Mouse (Mus musculus) CH12.LX (cell line): ENCODE measurements at regions not wholly inside any gene's neighbourhood (a gene's known extent, or its start where the extent isn't known, plus 50 kb on each side); places are given as distances from the start of the nearest gene placed in this dataset.

Experiments
- DNase-seq: peaks from one replicate; pipeline ENCODE4 v3.0.0-alpha.2; 2013; ENCODE audit errors: extremely low read depth
- H3K27ac ChIP-seq: 2 replicates; pipeline ENCODE4 v1.5.1; 2012; ENCODE audit warnings: low read depth, mild to moderate bottlenecking, control low read depth, moderate library complexity; ENCODE audit not compliant: insufficient read depth
- H3K27me3 ChIP-seq: replicated peaks from 2 replicates; pipeline ENCODE3; 2012; ENCODE audit warnings: inconsistent platforms
- H3K36me3 ChIP-seq, 2 experiments: replicated peaks in 1 of 2; 2 replicates each; pipeline versions ENCODE3 to v1.6.1; 2012; ENCODE audit warnings: inconsistent platforms in 1 of 2, low read length in 1 of 2, mild to moderate bottlenecking in 1 of 2, mixed read lengths in 1 of 2, moderate library complexity in 1 of 2; ENCODE audit not compliant: control insufficient read depth in 1 of 2, insufficient read depth in 1 of 2
- H3K4me1 ChIP-seq, 2 experiments: 2 replicates each; pipeline ENCODE4 v1.6.1; 2012; ENCODE audit warnings: inconsistent platforms in 1 of 2, moderate library complexity in 1 of 2; ENCODE audit not compliant: insufficient read depth in 2 of 2, control insufficient read depth in 1 of 2
- H3K4me2 ChIP-seq: 2 replicates; pipeline ENCODE4 v1.6.1; 2012; ENCODE audit warnings: low read depth, mild to moderate bottlenecking, control low read depth; ENCODE audit not compliant: poor library complexity, insufficient read depth, severe bottlenecking
- H3K4me3 ChIP-seq, 3 experiments: fragments of 150-350 bp in 1 of 3; sonication (generic) in 1 of 3; replicated peaks in 1 of 3; 2 replicates each; pipeline versions ENCODE3 to v1.5.1; 2011 to 2012; ENCODE audit warnings: low read depth in 2 of 3, low read length in 2 of 3, mild to moderate bottlenecking in 2 of 3, moderate library complexity in 2 of 3, control low read depth in 1 of 3, improper control_type of control experiment in 1 of 3, inconsistent platforms in 1 of 3, mixed read lengths in 1 of 3; ENCODE audit not compliant: poor library complexity in 1 of 3
- H3K79me2 ChIP-seq: replicated peaks from 2 replicates; pipeline ENCODE4 v1.6.1; 2012; ENCODE audit warnings: mild to moderate bottlenecking, moderate library complexity; ENCODE audit not compliant: control insufficient read depth, poor library complexity, insufficient read depth, severe bottlenecking; ENCODE audit errors: extremely low read depth
- H3K9ac ChIP-seq: 2 replicates; pipeline ENCODE4 v1.6.1; 2012; ENCODE audit warnings: low read depth, mild to moderate bottlenecking, control low read depth, moderate library complexity; ENCODE audit not compliant: insufficient read depth
- H3K9me3 ChIP-seq: replicated peaks from 2 replicates; pipeline ENCODE3; 2012; ENCODE audit warnings: low read length, inconsistent platforms, mixed read lengths
- CHD1 ChIP-seq: IDR thresholded peaks from 2 replicates; pipeline ENCODE4 v1.6.1; 2012; ENCODE audit warnings: low read depth, low read length, improper control_type of control experiment, inconsistent platforms
- CHD2 ChIP-seq: IDR thresholded peaks from 2 replicates; pipeline ENCODE4 v1.6.1; 2011; ENCODE audit warnings: low read length, improper control_type of control experiment
- CTCF ChIP-seq, 2 experiments: IDR thresholded peaks in 1 of 2; conservative IDR thresholded peaks in 1 of 2; 2 replicates each; pipeline ENCODE4 v1.5.1; 2011 to 2012; ENCODE audit warnings: low read depth in 2 of 2, low read length in 2 of 2, improper control_type of control experiment in 1 of 2, inconsistent platforms in 1 of 2, mild to moderate bottlenecking in 1 of 2, moderate library complexity in 1 of 2
- E2F4 ChIP-seq: IDR thresholded peaks from 2 replicates; pipeline ENCODE4 v1.6.1; 2011; ENCODE audit warnings: low read depth, low read length, improper control_type of control experiment; ENCODE audit not compliant: insufficient replicate concordance
- ELF1 ChIP-seq: IDR thresholded peaks from 2 replicates; pipeline ENCODE4 v1.6.1; 2014; ENCODE audit warnings: low read depth, mild to moderate bottlenecking, inconsistent platforms, low read length, improper control_type of control experiment
- HCFC1 ChIP-seq: IDR thresholded peaks from 2 replicates; pipeline ENCODE4 v1.6.1; 2012; ENCODE audit warnings: low read depth, mild to moderate bottlenecking, inconsistent platforms, low read length, improper control_type of control experiment
- IRF4 ChIP-seq: IDR thresholded peaks from 2 replicates; pipeline ENCODE4 v1.6.1; 2014; ENCODE audit warnings: low read depth, mild to moderate bottlenecking, inconsistent platforms, low read length, improper control_type of control experiment
- JUN ChIP-seq: IDR thresholded peaks from 2 replicates; pipeline ENCODE4 v1.6.1; 2011; ENCODE audit warnings: low read depth, mild to moderate bottlenecking, low read length, improper control_type of control experiment, moderate library complexity; ENCODE audit not compliant: insufficient read depth
- JUND ChIP-seq: conservative IDR thresholded peaks from 2 replicates; pipeline ENCODE4 v1.6.1; 2011; ENCODE audit warnings: low read depth, low read length, improper control_type of control experiment
- MAFK ChIP-seq: IDR thresholded peaks from 2 replicates; pipeline ENCODE4 v1.6.1; 2011; ENCODE audit warnings: low read length, improper control_type of control experiment; ENCODE audit not compliant: insufficient replicate concordance
- MAZ ChIP-seq: IDR thresholded peaks from 2 replicates; pipeline ENCODE4 v1.6.1; 2012; ENCODE audit warnings: low read depth, mild to moderate bottlenecking, inconsistent platforms, low read length, improper control_type of control experiment, moderate library complexity
- MEF2A ChIP-seq: IDR thresholded peaks from 2 replicates; pipeline ENCODE4 v1.6.1; 2014; ENCODE audit warnings: low read depth, mild to moderate bottlenecking, inconsistent platforms, low read length, improper control_type of control experiment, borderline replicate concordance
- NELFE ChIP-seq: IDR thresholded peaks from 2 replicates; pipeline ENCODE4 v1.6.1; 2011; ENCODE audit warnings: low read depth, low read length, improper control_type of control experiment
- NRF1 ChIP-seq: IDR thresholded peaks from 2 replicates; pipeline ENCODE4 v1.6.1; 2014; ENCODE audit warnings: low read depth, mild to moderate bottlenecking, inconsistent platforms, low read length, improper control_type of control experiment, moderate library complexity
- PAX5 ChIP-seq: IDR thresholded peaks from 2 replicates; pipeline ENCODE4 v1.6.1; 2012; ENCODE audit warnings: low read length, inconsistent platforms, mixed read lengths
- POLR2A ChIP-seq: IDR thresholded peaks from 2 replicates; pipeline ENCODE4 v1.6.1; 2011; ENCODE audit warnings: low read depth, mild to moderate bottlenecking, improper control_type of control experiment, low read length
- POLR2AphosphoS2 ChIP-seq: IDR thresholded peaks from 2 replicates; pipeline ENCODE4 v1.6.1; 2011; ENCODE audit warnings: low read depth, low read length, improper control_type of control experiment
- RAD21 ChIP-seq: IDR thresholded peaks from 2 replicates; pipeline ENCODE4 v1.6.1; 2011; ENCODE audit warnings: low read depth, mild to moderate bottlenecking, low read length, improper control_type of control experiment, moderate library complexity
- TBP ChIP-seq: conservative IDR thresholded peaks from 2 replicates; pipeline ENCODE4 v1.6.1; 2011; ENCODE audit warnings: low read depth, low read length, improper control_type of control experiment
- TCF12 ChIP-seq: IDR thresholded peaks from 2 replicates; pipeline ENCODE4 v1.6.1; 2014; ENCODE audit warnings: low read depth, mild to moderate bottlenecking, inconsistent platforms, low read length, improper control_type of control experiment
- UBTF ChIP-seq: IDR thresholded peaks from 2 replicates; pipeline ENCODE4 v1.6.1; 2012; ENCODE audit warnings: low read depth, mild to moderate bottlenecking, inconsistent platforms, low read length, improper control_type of control experiment, moderate library complexity
- USF1 ChIP-seq: IDR thresholded peaks from 2 replicates; pipeline ENCODE4 v1.6.1; 2014; ENCODE audit warnings: low read depth, mild to moderate bottlenecking, inconsistent platforms, low read length, improper control_type of control experiment
- USF2 ChIP-seq: conservative IDR thresholded peaks from 2 replicates; pipeline ENCODE4 v1.6.1; 2011; ENCODE audit warnings: low read depth, low read length, improper control_type of control experiment
- ZKSCAN1 ChIP-seq: IDR thresholded peaks from 2 replicates; pipeline ENCODE4 v1.6.1; 2012; ENCODE audit warnings: low read depth, inconsistent platforms, low read length, improper control_type of control experiment, borderline replicate concordance
- ZMIZ1 ChIP-seq: IDR thresholded peaks from 2 replicates; pipeline ENCODE4 v1.6.1; 2012; ENCODE audit warnings: low read depth, mild to moderate bottlenecking, inconsistent platforms, low read length, improper control_type of control experiment
- dilution Hi-C: fragments of 300-500 bp; cut with MboI; formaldehyde crosslinking; loops from 2 replicates; pipeline ENCODE4 v1.14.3; 2020; ENCODE audit warnings: low sequenced_read_pairs; ENCODE audit not compliant: extremely low pct_unique_long_range_greater_than_20kb, extremely low pct_ligation_motif_present
- in situ Hi-C: fragments of 300-500 bp; cut with MboI; formaldehyde crosslinking; loops from 3 replicates; pipeline ENCODE4 v1.14.3; 2019; ENCODE audit warnings: low sequenced_read_pairs, low pct_ligation_motif_present, low pct_unique_long_range_greater_than_20kb, mixed read lengths

DNA sequence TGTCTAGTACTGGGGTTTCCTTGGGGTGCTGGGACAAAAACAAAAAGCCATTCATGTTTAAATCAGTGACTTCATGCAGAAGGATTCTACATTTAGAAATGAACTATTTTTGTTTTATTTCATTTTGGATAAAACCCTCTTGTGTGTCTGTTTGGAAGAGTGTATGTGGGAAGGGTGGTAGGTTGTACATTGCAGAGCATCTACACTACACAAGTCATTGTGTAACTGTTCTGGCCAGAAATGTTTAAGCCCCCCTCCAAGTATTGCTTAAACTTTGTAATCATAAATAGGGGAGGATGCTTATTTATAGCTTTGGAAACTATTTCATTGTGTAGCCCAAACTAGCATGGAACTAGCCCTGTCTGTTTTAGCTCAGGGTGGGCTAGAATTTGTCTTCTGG is 752.3 kb downstream of the Adgrl2 start:
- Histone ChIP-seq H3K9ac (no peak overlapping the region), H3K4me1 (no peaks in the 10 kb centered on the region), H3K79me2 (no peaks in the 10 kb centered on the region), H3K27ac (no peak overlapping the region), H3K9me3 (no peaks in the 10 kb centered on the region), H3K4me2 (no peak overlapping the region), H3K27me3 (no peaks in the 10 kb centered on the region), H3K4me3 (no peak overlapping the region), H3K36me3 (no peaks in the 10 kb centered on the region)
- DNase-seq = no peak
- dilution Hi-C loops (no loop called here), in situ Hi-C loops (no loop called here)
- TF ChIP-seq UBTF (no peak), E2F4 (no peak), USF2 (no peak), CHD2 (no peak), ZMIZ1 (no peak)
- TF ChIP-seq, all 38 proteins: peak for 0

DNA sequence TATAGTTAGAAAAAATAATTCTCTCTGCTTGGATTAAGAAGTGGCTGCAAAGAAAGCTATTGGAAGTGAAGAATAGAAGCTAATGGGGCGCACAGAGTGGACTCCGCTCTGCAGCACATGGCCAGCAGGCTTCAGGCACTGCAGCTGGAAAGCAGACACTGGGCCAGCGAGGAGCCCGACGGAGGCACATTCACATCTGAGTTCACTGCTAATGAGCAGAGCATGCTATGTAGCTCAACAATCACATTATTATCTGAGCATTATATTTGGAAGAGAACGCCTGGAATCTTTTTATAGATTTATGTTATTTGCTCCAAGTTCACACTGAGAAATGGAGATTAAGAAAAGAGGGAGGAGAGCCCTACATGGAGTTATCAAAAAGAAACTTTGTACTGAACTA is 752.8 kb downstream of the Adgrl2 start:
- no peaks in the 10 kb centered on the region for H3K79me2 ChIP-seq
- no peaks in the 10 kb centered on the region for H3K36me3 ChIP-seq
- no peak overlapping the region for H3K4me3 ChIP-seq
- no peak for DNase-seq
- no peak overlapping the region for H3K27ac ChIP-seq
- no peaks in the 10 kb centered on the region for H3K4me1 ChIP-seq
- no peaks in the 10 kb centered on the region for H3K27me3 ChIP-seq
- in situ Hi-C loops = no loop called here
- no peaks in the 10 kb centered on the region for H3K9me3 ChIP-seq
- H3K4me2 ChIP-seq = no peak overlapping the region
- TF ChIP-seq JUN = no peak
- TF ChIP-seq ZKSCAN1 = no peak
- TF ChIP-seq TCF12 = no peak
- TF ChIP-seq RAD21 = no peak
- TF ChIP-seq PAX5 = no peak
- no peak for TF ChIP-seq CHD2
- no peak for TF ChIP-seq NELFE
- H3K9ac ChIP-seq = no peak overlapping the region
- dilution Hi-C loops = no loop called here

DNA sequence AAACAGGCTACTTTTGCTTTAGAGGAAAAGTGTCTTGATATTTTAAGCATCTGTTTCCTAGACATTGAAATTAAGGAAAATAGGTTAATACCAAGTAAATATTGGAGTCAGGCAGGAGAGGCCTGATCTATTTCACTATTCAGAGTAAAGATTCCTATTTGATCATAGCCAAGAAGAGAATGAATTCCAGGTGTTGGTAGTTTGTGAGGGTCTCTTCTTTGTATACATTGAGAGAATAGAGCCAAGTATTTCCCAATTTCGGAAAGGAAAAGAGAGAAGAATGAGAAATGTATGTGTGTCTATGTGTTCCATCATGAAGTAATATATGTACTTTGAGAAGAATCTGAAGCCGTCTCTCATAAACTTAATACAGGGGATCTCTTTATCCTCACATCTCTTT is 756.7 kb downstream of the Adgrl2 start:
- no peak overlapping the region for H3K9ac ChIP-seq
- H3K79me2 ChIP-seq = no peaks in the 10 kb centered on the region
- no peaks in the 10 kb centered on the region for H3K36me3 ChIP-seq
- TF ChIP-seq JUND = no peak
- TF ChIP-seq CTCF (conservative IDR thresholded peaks at IDR 0.05 in 1 of 2, IDR thresholded peaks at IDR 0.05 in 1 of 2; ENCODE audit: low read depth in 2 of 2, low read length in 2 of 2) = no peak
- TF ChIP-seq TCF12 = no peak
- no peak for TF ChIP-seq USF1
- TF ChIP-seq MAZ = no peak
- TF ChIP-seq USF2 = no peak
- no peak for TF ChIP-seq POLR2A
- TF ChIP-seq POLR2AphosphoS2 = no peak
- no peak for TF ChIP-seq MEF2A
- TF ChIP-seq ELF1 = no peak
- TF ChIP-seq RAD21 = no peak
- TF ChIP-seq TBP = no peak
- TF ChIP-seq ZKSCAN1 = no peak
- TF ChIP-seq CHD1 = no peak
- TF ChIP-seq NRF1 = no peak
- TF ChIP-seq IRF4 = no peak
- TF ChIP-seq HCFC1 = no peak
- no peak for TF ChIP-seq MAFK
- no peak for TF ChIP-seq E2F4
- TF ChIP-seq, all 38 proteins: peak for 0
- H3K9me3 ChIP-seq = no peaks in the 10 kb centered on the region
- no peak overlapping the region for H3K4me3 ChIP-seq
- dilution Hi-C loops = no loop called here
- H3K4me1 ChIP-seq = peaks cover 0 to 1% of the 10 kb centered on the region in 2 experiments; a peak in 2 of 4 replicates
- no peak overlapping the region for H3K27ac ChIP-seq
- in situ Hi-C loops = no loop called here
- H3K4me2 ChIP-seq = no peak overlapping the region
- no peak for DNase-seq
- H3K27me3 ChIP-seq = no peaks in the 10 kb centered on the region
